Mouse (Mus musculus): ENCODE results near the gene Myl12a. TPM values are rescaled to one million over a fixed set of nuclear protein-coding genes. Genes with fewer than 3 reads are reported as not detected.
A peak's percentile ranks its signal among the peaks of the same experiment; 100 is the strongest.

Myl12a gene
- polyA plus RNA-seq (2016; fragmentation: Nextera tagmentation; extraction: Ambion mirVana), result 586 and 602 TPM in 2 replicates

- H3K4me3 ChIP-seq (replicated peaks), result peak within 1 kb of the TSS; percentile 84
- peak; percentile 43 for ATAC-seq (ENCODE audit: insufficient number of reproducible peaks, insufficient read depth, low FRiP score, low TSS enrichment, low read depth)
- WGBS, result 5% methylated on average over 14 of the region's 14 CpGs
- peak within 1 kb of the TSS; percentile 96 for H3K9ac ChIP-seq (replicated peaks)
- no peaks in the 10 kb centered on the region for H3K9me3 ChIP-seq
- peak within 1 kb of the TSS; percentile 72 for H3K4me2 ChIP-seq
- no peaks in the 10 kb centered on the region; the same call in 1 of the 2 replicates for H3K36me3 ChIP-seq
- no peaks in the 10 kb centered on the region for H3K27me3 ChIP-seq
- peak within 1 kb of the TSS; percentile 100 for H3K27ac ChIP-seq
- peaks cover 33% of the 10 kb centered on the region for H3K4me1 ChIP-seq (replicated peaks)
Observed at GRCm38 (mm10) chr17:71002744-71003094, at the start of gene Myl12a. Gene Myl12a (minus strand): TSS chr17:71002878.

GRCm38 (mm10) chr17:71049292-71049691 lies 46.6 kb upstream of the Myl12a start:
- ATAC-seq (ENCODE audit: insufficient number of reproducible peaks, insufficient read depth, low FRiP score, low TSS enrichment, low read depth), result no peak

GRCm38 (mm10) chr17:71046856-71047255 lies 44.2 kb upstream of the Myl12a start:
- Histone ChIP-seq H3K4me2 (no peak overlapping the region), H3K27ac (no peak overlapping the region), H3K9me3 (no peaks in the 10 kb centered on the region), H3K9ac (replicated peaks) (no peak overlapping the region), H3K36me3 (no peaks in the 10 kb centered on the region), H3K4me1 (replicated peaks) (0 out of 2 replicates have a peak, but pooled peaks cover 4% of the 10 kb centered on the region), H3K4me3 (replicated peaks) (no peak overlapping the region), H3K27me3 (no peaks in the 10 kb centered on the region)
- WGBS, result 88% methylated on average over 4 of the region's 4 CpGs
- no peak for ATAC-seq (ENCODE audit: insufficient number of reproducible peaks, insufficient read depth, low FRiP score, low TSS enrichment, low read depth)

More at GRCm38 (mm10) chr17:71049292-71049691, 46.6 kb upstream of the Myl12a start:
- H3K36me3 ChIP-seq, result no peaks in the 10 kb centered on the region
- no peaks in the 10 kb centered on the region for H3K9me3 ChIP-seq
- H3K4me1 ChIP-seq (replicated peaks), result 0 out of 2 replicates have a peak, but pooled peaks cover 4% of the 10 kb centered on the region
- no peak overlapping the region for H3K27ac ChIP-seq
- H3K4me3 ChIP-seq (replicated peaks), result no peak overlapping the region
- no peak overlapping the region for H3K4me2 ChIP-seq
- H3K9ac ChIP-seq (replicated peaks), result no peak overlapping the region
- 88% methylated on average over 8 of the region's 8 CpGs for WGBS
- H3K27me3 ChIP-seq, result no peaks in the 10 kb centered on the region

GRCm38 (mm10) chr17:71045591-71045990 lies 42.9 kb upstream of the Myl12a start:
- no peaks in the 10 kb centered on the region for H3K9me3 ChIP-seq
- no peak overlapping the region for H3K9ac ChIP-seq (replicated peaks)
- H3K4me1 ChIP-seq (replicated peaks), result peaks cover 11% of the 10 kb centered on the region
- no peaks in the 10 kb centered on the region for H3K27me3 ChIP-seq
- H3K36me3 ChIP-seq, result no peaks in the 10 kb centered on the region
- no peak overlapping the region for H3K4me2 ChIP-seq
- no peak overlapping the region for H3K27ac ChIP-seq
- H3K4me3 ChIP-seq (replicated peaks), result no peak overlapping the region
- WGBS, result 87% methylated on average over 9 of the region's 9 CpGs
- no peak for ATAC-seq (ENCODE audit: insufficient number of reproducible peaks, insufficient read depth, low FRiP score, low TSS enrichment, low read depth)

GRCm38 (mm10) chr17:71042645-71043044 lies 40.0 kb upstream of the Myl12a start:
- no peak for ATAC-seq (ENCODE audit: insufficient number of reproducible peaks, insufficient read depth, low FRiP score, low TSS enrichment, low read depth)

GRCm38 (mm10) chr17:71040582-71040880 lies 37.9 kb upstream of the Myl12a start:
- no peaks in the 10 kb centered on the region for H3K36me3 ChIP-seq
- no peak overlapping the region for H3K9ac ChIP-seq (replicated peaks)
- no peak overlapping the region for H3K4me3 ChIP-seq (replicated peaks)
- 63% methylated on average over 5 of the region's 5 CpGs for WGBS
- H3K27ac ChIP-seq, result peak overlapping the region; percentile 80
- peaks cover 33% of the 10 kb centered on the region for H3K4me1 ChIP-seq (replicated peaks)
- no peak for ATAC-seq (ENCODE audit: insufficient number of reproducible peaks, insufficient read depth, low FRiP score, low TSS enrichment, low read depth)
- H3K9me3 ChIP-seq, result no peaks in the 10 kb centered on the region
- no peaks in the 10 kb centered on the region for H3K27me3 ChIP-seq
- H3K4me2 ChIP-seq, result no peak overlapping the region

More at GRCm38 (mm10) chr17:71042645-71043044, 40.0 kb upstream of the Myl12a start:
- WGBS, result 95% methylated on average over 1 of the region's 1 CpGs
- H3K9me3 ChIP-seq, result no peaks in the 10 kb centered on the region
- no peaks in the 10 kb centered on the region for H3K27me3 ChIP-seq
- no peak overlapping the region for H3K27ac ChIP-seq
- no peak overlapping the region for H3K9ac ChIP-seq (replicated peaks)
- no peak overlapping the region for H3K4me3 ChIP-seq (replicated peaks)
- no peaks in the 10 kb centered on the region for H3K36me3 ChIP-seq
- no peak overlapping the region for H3K4me2 ChIP-seq
- H3K4me1 ChIP-seq (replicated peaks), result peaks cover 33% of the 10 kb centered on the region

GRCm38 (mm10) chr17:71039851-71040581 lies 37.3 kb upstream of the Myl12a start:
- Histone ChIP-seq H3K9me3 (no peaks in the 10 kb centered on the region), H3K4me2 (peak overlapping the region; percentile 16; the same call in 1 of the 2 replicates), H3K4me3 (replicated peaks) (no peak overlapping the region), H3K36me3 (no peaks in the 10 kb centered on the region), H3K27ac (peak overlapping the region; percentile 80), H3K4me1 (replicated peaks) (peaks cover 29% of the 10 kb centered on the region), H3K27me3 (no peaks in the 10 kb centered on the region), H3K9ac (replicated peaks) (no peak overlapping the region)
- ATAC-seq (ENCODE audit: insufficient number of reproducible peaks, insufficient read depth, low FRiP score, low TSS enrichment, low read depth), result peak; percentile 86
- 17% methylated on average over 12 of the region's 12 CpGs for WGBS

GRCm38 (mm10) chr17:71038812-71039211 lies 36.1 kb upstream of the Myl12a start:
- H3K27ac ChIP-seq, result peak overlapping the region; percentile 80; the same call in 1 of the 2 replicates
- WGBS, result 63% methylated on average over 5 of the region's 5 CpGs
- H3K9ac ChIP-seq (replicated peaks), result no peak overlapping the region
- no peaks in the 10 kb centered on the region for H3K27me3 ChIP-seq
- no peaks in the 10 kb centered on the region for H3K36me3 ChIP-seq
- no peak overlapping the region for H3K4me2 ChIP-seq
- ATAC-seq (ENCODE audit: insufficient number of reproducible peaks, insufficient read depth, low FRiP score, low TSS enrichment, low read depth), result peak; percentile 39; the same call in 1 of the 2 replicates
- peaks cover 29% of the 10 kb centered on the region for H3K4me1 ChIP-seq (replicated peaks)
- no peaks in the 10 kb centered on the region for H3K9me3 ChIP-seq
- no peak overlapping the region for H3K4me3 ChIP-seq (replicated peaks)

- Histone ChIP-seq H3K9ac (replicated peaks) (no peak overlapping the region), H3K4me1 (replicated peaks) (peaks cover 29% of the 10 kb centered on the region), H3K27ac (no peak overlapping the region), H3K36me3 (no peaks in the 10 kb centered on the region), H3K9me3 (no peaks in the 10 kb centered on the region), H3K4me3 (replicated peaks) (no peak overlapping the region), H3K27me3 (no peaks in the 10 kb centered on the region), H3K4me2 (no peak overlapping the region)
- ATAC-seq (ENCODE audit: insufficient number of reproducible peaks, insufficient read depth, low FRiP score, low TSS enrichment, low read depth), result no peak
- WGBS, result 86% methylated on average over 7 of the region's 7 CpGs
Observed at GRCm38 (mm10) chr17:71037188-71037587, 34.5 kb upstream of the Myl12a start.

- WGBS, result 86% methylated on average over 5 of the region's 5 CpGs
- no peaks in the 10 kb centered on the region for H3K36me3 ChIP-seq
Observed at GRCm38 (mm10) chr17:71034472-71034871, 31.8 kb upstream of the Myl12a start.

GRCm38 (mm10) chr17:71032719-71033118 lies 30.0 kb upstream of the Myl12a start:
- Histone ChIP-seq H3K36me3 (no peaks in the 10 kb centered on the region), H3K4me3 (replicated peaks) (no peak overlapping the region), H3K9me3 (no peaks in the 10 kb centered on the region), H3K4me2 (no peak overlapping the region), H3K9ac (replicated peaks) (no peak overlapping the region), H3K27ac (no peak overlapping the region), H3K27me3 (no peaks in the 10 kb centered on the region), H3K4me1 (replicated peaks) (no peaks in the 10 kb centered on the region)
- 81% methylated on average over 10 of the region's 10 CpGs for WGBS
- ATAC-seq (ENCODE audit: insufficient number of reproducible peaks, insufficient read depth, low FRiP score, low TSS enrichment, low read depth), result no peak

More at GRCm38 (mm10) chr17:71034472-71034871, 31.8 kb upstream of the Myl12a start:
- peaks cover 11% of the 10 kb centered on the region for H3K4me1 ChIP-seq (replicated peaks)
- no peaks in the 10 kb centered on the region for H3K9me3 ChIP-seq
- no peak for ATAC-seq (ENCODE audit: insufficient number of reproducible peaks, insufficient read depth, low FRiP score, low TSS enrichment, low read depth)
- no peak overlapping the region for H3K4me3 ChIP-seq (replicated peaks)
- H3K27ac ChIP-seq, result no peak overlapping the region
- no peak overlapping the region for H3K4me2 ChIP-seq
- no peak overlapping the region for H3K9ac ChIP-seq (replicated peaks)
- no peaks in the 10 kb centered on the region for H3K27me3 ChIP-seq

GRCm38 (mm10) chr17:71027186-71027585 lies 24.5 kb upstream of the Myl12a start:
- no peak for ATAC-seq (ENCODE audit: insufficient number of reproducible peaks, insufficient read depth, low FRiP score, low TSS enrichment, low read depth)

More at GRCm38 (mm10) chr17:71027186-71027585, 24.5 kb upstream of the Myl12a start:
- Histone ChIP-seq H3K36me3 (no peaks in the 10 kb centered on the region), H3K27ac (no peak overlapping the region), H3K4me2 (no peak overlapping the region), H3K4me3 (replicated peaks) (no peak overlapping the region), H3K9me3 (no peaks in the 10 kb centered on the region), H3K9ac (replicated peaks) (no peak overlapping the region), H3K4me1 (replicated peaks) (peaks cover 5% of the 10 kb centered on the region), H3K27me3 (no peaks in the 10 kb centered on the region)
- WGBS, result 93% methylated on average over 3 of the region's 3 CpGs

Data from limb, embryonic 12.5 days (tissue).